Mouse (Mus musculus) layer of hippocampus, adult 6 months (tissue): ENCODE data around the gene Pot1b. TPM values are rescaled to one million over a fixed set of nuclear protein-coding genes. Genes with fewer than 3 reads are reported as not detected.

Experiments used
- long read RNA-seq, 2 experiments: library from polyadenylated mRNA; unstranded; transcript quantifications; one replicate each; pipeline ENCODE4 v2.0.0; 2019 to 2020
- polyA plus RNA-seq: library from polyadenylated mRNA; unstranded; fragments of <200 nt; fragmentation: Nextera tagmentation; gene quantifications from 2 replicates; pipeline ENCODE4 v1.2.3, GENCODE M21; 2021

The Pot1b gene
- polyA plus RNA-seq = 1.2 and 1.5 TPM in 2 replicates
- long read RNA-seq, experiment 1, partial matches to known transcripts = 1 of 3 reads
- long read RNA-seq, experiment 1, other reads (novel, unspliced or antisense) = 1 of 3 reads
- long read RNA-seq, experiment 2, transcript Pot1b-202 (5 exons, 1,813 nt) = major isoform, 5 of 10 reads
- long read RNA-seq, experiment 2, partial matches to known transcripts = 2 of 10 reads
- long read RNA-seq, experiment 2, other reads (novel, unspliced or antisense) = 3 of 10 reads

DNA sequence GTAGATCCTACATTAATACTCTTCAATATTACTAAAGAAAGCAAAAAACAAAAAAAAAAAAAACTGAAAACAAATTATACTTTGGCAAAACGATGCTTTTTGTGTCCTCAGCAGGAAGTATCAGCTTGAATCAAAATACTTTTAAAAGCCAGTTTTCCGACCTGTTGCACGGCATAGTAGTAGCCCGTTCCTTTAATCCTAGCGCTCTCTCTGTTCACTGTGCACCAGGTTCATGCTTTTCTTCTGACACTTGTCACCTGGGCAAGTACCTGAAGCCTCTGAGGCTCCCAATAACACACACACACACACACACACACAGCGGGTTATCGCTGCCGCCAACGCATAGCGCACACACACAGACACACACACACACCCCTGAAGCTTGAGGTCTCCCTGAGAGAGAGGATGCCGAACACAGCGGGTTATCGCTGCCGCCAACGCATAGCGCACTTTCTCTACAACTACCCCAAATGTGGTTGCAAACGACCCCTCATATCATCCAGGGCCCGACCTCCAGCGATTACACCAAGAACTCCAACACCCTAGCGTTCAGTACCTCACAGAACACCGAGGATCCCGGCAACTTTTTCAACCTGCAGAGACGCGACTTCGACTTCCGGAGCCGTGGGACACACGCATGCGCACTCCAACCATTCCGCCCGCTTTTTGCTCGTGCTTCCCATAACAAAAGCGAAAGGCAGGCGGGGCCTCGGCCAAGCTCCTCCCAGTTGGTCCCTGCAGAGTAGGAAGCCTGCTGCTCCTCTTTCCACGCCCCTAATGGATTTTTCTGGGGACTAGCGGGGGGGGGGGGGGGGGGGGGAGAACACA, at the start of gene Pot1b:
TSS of gene Pot1b (minus strand) at position 645 of the 828 bp plus-strand sequence.

DNA sequence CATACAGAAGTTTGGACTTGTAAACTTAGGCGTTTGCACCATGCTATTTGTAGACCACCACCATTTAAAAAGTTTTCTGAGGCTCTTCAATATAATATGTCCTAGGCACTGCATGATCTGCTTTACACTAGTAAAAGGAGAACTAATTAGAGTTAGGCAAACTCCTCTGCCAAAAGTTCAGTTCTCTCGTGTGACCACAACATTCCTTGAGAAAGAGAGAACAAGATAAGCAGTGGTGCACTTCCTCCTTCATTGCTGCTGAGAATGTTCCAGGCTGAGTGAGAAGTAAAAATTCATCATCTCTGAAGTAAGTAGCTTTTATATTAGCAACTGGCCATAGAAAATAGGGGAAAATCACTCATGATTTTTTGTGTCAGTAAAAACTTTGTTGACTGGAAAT, 37.4 kb upstream of the Pot1b start, which contains the start of gene Adgre4:
TSS of gene Adgre4 (plus strand) at position 199 of the 400 bp plus-strand sequence.

DNA sequence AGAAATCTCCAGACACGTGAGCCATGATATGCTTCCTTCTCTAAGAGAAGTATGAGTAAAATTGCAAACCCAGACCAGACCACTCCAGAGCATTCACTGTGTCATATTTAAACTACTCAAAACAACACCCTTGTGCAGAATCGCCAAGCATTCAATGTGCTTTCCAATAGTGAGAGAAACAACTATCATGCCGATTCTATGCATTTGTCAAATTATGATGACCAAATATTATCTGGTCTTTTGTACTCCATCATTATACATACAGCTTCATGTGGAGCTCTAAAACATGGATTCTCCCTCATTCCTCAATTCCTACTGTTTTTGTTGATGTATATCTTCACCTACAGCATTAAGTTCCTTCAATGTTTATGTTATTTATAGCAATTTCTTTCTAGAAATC, 87.3 kb downstream of the Pot1b start, which contains the start of gene Vmn2r118:
TSS of gene Vmn2r118 (minus strand) at position 101 of the 400 bp plus-strand sequence.

Other genes with a start within 250 kb of the Pot1b start
- gene Vmn2r118, start 87.4 kb downstream of the Pot1b start, polyA plus RNA-seq = not detected in 2 replicates
- gene Adgre4, start 37.4 kb upstream of the Pot1b start, polyA plus RNA-seq = not detected in 2 replicates
- gene Zfp119a, start 166.3 kb upstream of the Pot1b start, polyA plus RNA-seq = 3.7 and 5.9 TPM in 2 replicates
- 6.0 TPM in 2 replicates for gene Zfp959, start 179.5 kb upstream of the Pot1b start, polyA plus RNA-seq
- gene Zfp119b, start 236.9 kb upstream of the Pot1b start, polyA plus RNA-seq = 3.2 and 3.8 TPM in 2 replicates
- gene Ebi3, start 240.0 kb upstream of the Pot1b start, polyA plus RNA-seq = 1.6 and 1.9 TPM in 2 replicates
- 11.1 and 11.5 TPM in 2 replicates for gene Yju2, start 246.5 kb upstream of the Pot1b start, polyA plus RNA-seq